Mouse (Mus musculus): ENCODE measurements around the gene Arid4a.

GRCm38 (mm10) chr12:71040462-71040861 lies 24.7 kb downstream of the Arid4a start:
- TF ChIP-seq CTCF (IDR thresholded peaks at IDR 0.05; ENCODE audit: extremely low read depth, insufficient read depth, low read length) (no peak), POLR2A (IDR thresholded peaks at IDR 0.05; ENCODE audit: extremely low read depth, insufficient read depth, low read length) (no peak)
